Mouse (Mus musculus): ENCODE data around the gene Eif4b. TPM values are rescaled to one million over a fixed set of nuclear protein-coding genes. Genes with fewer than 3 reads are reported as not detected.

The Eif4b gene
- total RNA-seq, 2 experiments from 2014 or later: 163 to 167 TPM

DNA sequence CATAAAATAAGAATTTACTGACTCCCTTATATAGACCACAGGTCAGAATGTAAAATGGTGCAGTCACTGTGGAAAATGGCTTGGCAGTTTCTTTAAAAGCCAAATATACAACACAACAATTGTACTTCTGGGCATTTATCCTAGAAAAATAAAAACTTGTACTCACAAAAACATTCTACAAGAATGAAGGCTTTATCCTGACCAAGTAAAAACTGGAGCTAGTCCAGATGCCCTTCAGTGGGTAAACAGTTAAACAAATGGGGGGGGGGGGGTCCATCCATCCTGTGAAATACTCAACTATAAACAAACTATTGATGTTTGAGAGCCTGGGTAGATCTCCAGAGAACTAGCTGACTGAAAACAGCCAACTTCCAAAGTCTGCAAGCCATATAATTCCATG, 23.7 kb upstream of the Eif4b start:
- intact Hi-C loops (cut with DNase I): no loop called here
- Histone ChIP-seq H3K27ac (no peak overlapping the region), H3K4me3 (no peak overlapping the region)
- DNase-seq (ENCODE audit: extremely low spot score in 1 of 2, low spot score in 2 of 2): no peak
- no peak for TF ChIP-seq CTCF (IDR thresholded peaks at IDR 0.05)

GRCm38 (mm10) chr15:102051920-102052683, 21.5 kb upstream of the Eif4b start:
- Histone ChIP-seq H3K4me3 (peak overlapping the region; percentile 51), H3K27ac (peak overlapping the region; percentile 70)
- peak; percentile 8; the same call in 1 of the 2 replicates for TF ChIP-seq CTCF (IDR thresholded peaks at IDR 0.05)
- DNase-seq (ENCODE audit: extremely low spot score in 1 of 2, low spot score in 2 of 2): peak; percentile 60 to 61
- intact Hi-C loops (cut with DNase I): no loop called here

- DNase-seq (ENCODE audit: extremely low spot score in 1 of 2, low spot score in 2 of 2): no peak
- H3K4me3 ChIP-seq: no peak overlapping the region
- TF ChIP-seq CTCF (IDR thresholded peaks at IDR 0.05): no peak
- H3K27ac ChIP-seq: no peak overlapping the region
- intact Hi-C loops (cut with DNase I): no loop called here
Measured at GRCm38 (mm10) chr15:102056495-102057174, 16.9 kb upstream of the Eif4b start.

DNA sequence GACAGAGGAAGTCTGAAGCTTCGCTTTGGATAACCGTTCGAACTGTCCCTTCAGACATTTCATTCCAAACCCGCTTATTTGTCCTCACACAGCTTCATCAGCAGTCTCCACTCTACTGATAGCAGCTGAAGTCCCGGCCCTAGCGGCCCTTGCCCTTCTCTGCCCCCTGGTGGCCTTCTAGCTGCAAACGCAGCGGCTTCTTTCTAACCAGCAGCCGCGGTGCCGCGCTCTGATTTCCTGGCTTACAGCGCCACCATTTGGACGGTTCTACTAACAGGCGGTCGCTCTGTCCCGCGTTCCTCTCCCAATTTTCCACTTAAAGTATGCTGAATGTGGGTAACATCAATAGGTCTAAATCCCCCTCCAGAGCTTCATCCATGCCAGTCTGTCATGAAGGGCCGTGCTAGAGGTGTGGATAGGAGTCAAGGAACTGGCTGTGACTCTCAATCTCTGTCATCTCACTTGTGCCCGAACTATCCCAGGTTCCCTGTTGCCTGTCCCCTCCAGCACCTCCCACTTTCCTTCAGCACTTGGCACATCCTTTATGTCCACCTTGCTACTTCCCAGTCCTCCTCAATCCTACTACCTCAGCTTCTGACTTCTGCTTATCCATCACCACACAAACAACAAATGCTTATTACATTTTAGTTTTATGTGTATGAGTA, 7.8 kb upstream of the Eif4b start:
- intact Hi-C loops (cut with DNase I): loop anchor here (1.0 to 5.0 kb wide), 4 partner anchors 77 to 728 kb away; no protein-coding TSS in a partner anchor
- Histone ChIP-seq H3K27ac (no peak overlapping the region), H3K4me3 (no peak overlapping the region)
- peak; percentile 89 to 93 for DNase-seq (ENCODE audit: extremely low spot score in 1 of 2, low spot score in 2 of 2)
- peak; percentile 100 for TF ChIP-seq CTCF (IDR thresholded peaks at IDR 0.05)

- intact Hi-C loops (cut with DNase I): loop anchor here (10.0 kb wide), 2 partner anchors 604 to 846 kb away; partner anchors contain the start of genes Atp5g2 and Grasp
- Histone ChIP-seq H3K4me3 (no peak overlapping the region), H3K27ac (no peak overlapping the region)
- DNase-seq (ENCODE audit: extremely low spot score in 1 of 2, low spot score in 2 of 2): no peak
- TF ChIP-seq CTCF (IDR thresholded peaks at IDR 0.05): no peak
Measured at GRCm38 (mm10) chr15:102070476-102071467, 2.8 kb upstream of the Eif4b start.

DNA sequence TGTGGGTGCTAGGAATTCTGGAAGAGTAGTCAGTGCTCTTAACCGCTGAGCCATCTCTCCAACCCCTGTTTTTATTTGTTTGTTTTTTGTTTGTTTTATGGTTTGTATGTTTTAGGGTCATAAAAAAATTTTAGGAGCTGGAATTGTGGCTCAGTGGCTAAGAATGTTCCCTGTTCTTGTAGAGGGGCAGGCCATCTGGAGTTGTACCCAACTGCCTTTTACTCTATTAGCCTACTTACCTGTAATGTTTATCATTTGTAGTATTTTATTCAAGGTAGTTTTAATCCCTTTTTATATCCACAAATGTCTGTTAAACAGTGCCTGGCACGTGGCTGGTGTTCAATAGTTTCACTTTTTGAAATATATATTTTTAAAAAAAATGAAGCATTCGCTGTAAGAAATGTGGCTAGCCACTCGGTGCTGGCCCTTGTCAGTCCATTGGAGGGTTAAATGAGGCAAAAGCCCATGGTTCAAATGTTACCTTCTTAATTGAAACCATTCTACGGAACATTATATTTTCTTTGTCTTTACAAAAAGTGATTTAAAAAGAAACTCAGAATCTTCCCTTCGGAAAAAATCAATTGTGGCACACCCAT, 512 bp upstream of the Eif4b start:
- no peak for TF ChIP-seq CTCF (IDR thresholded peaks at IDR 0.05)
- intact Hi-C loops (cut with DNase I): loop anchor here (10.0 kb wide), 2 partner anchors 602 to 848 kb away; partner anchors contain the start of genes Atp5g2 and Grasp
- H3K27ac ChIP-seq: peak overlapping the region; percentile 94; the same call in 1 of the 2 replicates

GRCm38 (mm10) chr15:102074070-102074731, 628 bp downstream of the Eif4b start:
- peak overlapping the region; percentile 72 for H3K4me3 ChIP-seq
- peak; percentile 57 to 67 for DNase-seq (ENCODE audit: extremely low spot score in 1 of 2, low spot score in 2 of 2)
- no peak for TF ChIP-seq CTCF (IDR thresholded peaks at IDR 0.05)
- intact Hi-C loops (cut with DNase I): loop anchor here (10.0 kb wide), 2 partner anchors 601 to 849 kb away; partner anchors contain the start of genes Atp5g2 and Grasp
- peak overlapping the region; percentile 94 for H3K27ac ChIP-seq

More for the DNA sequence above, 512 bp upstream of the Eif4b start:
- H3K4me3 ChIP-seq: peak overlapping the region; percentile 72
- DNase-seq (ENCODE audit: extremely low spot score in 1 of 2, low spot score in 2 of 2): no peak

- H3K27ac ChIP-seq: no peak overlapping the region
- H3K4me3 ChIP-seq: peak overlapping the region; percentile 72
- intact Hi-C loops (cut with DNase I): loop anchor here (10.0 kb wide), 2 partner anchors 600 to 850 kb away; partner anchors contain the start of genes Atp5g2 and Grasp
Measured at GRCm38 (mm10) chr15:102074876-102075585, 1.5 kb downstream of the Eif4b start.

GRCm38 (mm10) chr15:102077111-102077677, 3.6 kb downstream of the Eif4b start:
- TF ChIP-seq CTCF (IDR thresholded peaks at IDR 0.05): no peak
- DNase-seq (ENCODE audit: extremely low spot score in 1 of 2, low spot score in 2 of 2): no peak
- intact Hi-C loops (cut with DNase I): loop anchor here (10.0 kb wide), 2 partner anchors 598 to 852 kb away; partner anchors contain the start of genes Atp5g2 and Grasp
- Histone ChIP-seq H3K4me3 (no peak overlapping the region), H3K27ac (no peak overlapping the region)

More at GRCm38 (mm10) chr15:102074876-102075585, 1.5 kb downstream of the Eif4b start:
- no peak for DNase-seq (ENCODE audit: extremely low spot score in 1 of 2, low spot score in 2 of 2)
- no peak for TF ChIP-seq CTCF (IDR thresholded peaks at IDR 0.05)
